Mouse (Mus musculus) embryo, embryonic 10 days (tissue): ENCODE data around the gene Unc5cl.
A peak's percentile ranks its signal among the peaks of the same experiment; 100 is the strongest.

Experiments
- DNase-seq: peaks from one replicate; pipeline ENCODE4 v3.0.0-alpha.2; 2015; ENCODE audit warnings: low spot score

The Unc5cl gene

GRCm38 (mm10) chr17:48539326-48539725, 84.6 kb downstream of the Unc5cl start:
- DNase-seq = no peak

- DNase-seq = no peak
Observed at GRCm38 (mm10) chr17:48542733-48543132, 88.0 kb downstream of the Unc5cl start.

GRCm38 (mm10) chr17:48543301-48543765, 88.6 kb downstream of the Unc5cl start:
- no peak for DNase-seq

GRCm38 (mm10) chr17:48544722-48545121, 90.0 kb downstream of the Unc5cl start:
- DNase-seq = no peak

GRCm38 (mm10) chr17:48545223-48545943, 90.7 kb downstream of the Unc5cl start:
- DNase-seq = peak; percentile 16

- no peak for DNase-seq
Observed at GRCm38 (mm10) chr17:48546036-48546435, 91.3 kb downstream of the Unc5cl start.

GRCm38 (mm10) chr17:48547668-48548067, 93.0 kb downstream of the Unc5cl start:
- DNase-seq = no peak

- no peak for DNase-seq
Observed at GRCm38 (mm10) chr17:48551788-48552531, 97.3 kb downstream of the Unc5cl start.

GRCm38 (mm10) chr17:48552532-48552915, 97.8 kb downstream of the Unc5cl start:
- no peak for DNase-seq

GRCm38 (mm10) chr17:48556223-48556962, 101.7 kb downstream of the Unc5cl start:
- DNase-seq = no peak

GRCm38 (mm10) chr17:48557823-48558715, 103.4 kb downstream of the Unc5cl start:
- no peak for DNase-seq

- DNase-seq = no peak
Observed at GRCm38 (mm10) chr17:48564931-48565330, 110.2 kb downstream of the Unc5cl start.

GRCm38 (mm10) chr17:48569656-48570055, 115.0 kb downstream of the Unc5cl start:
- DNase-seq = no peak

GRCm38 (mm10) chr17:48581153-48581552, 126.5 kb downstream of the Unc5cl start:
- no peak for DNase-seq

- DNase-seq = no peak
Observed at GRCm38 (mm10) chr17:48582486-48582990, 127.8 kb downstream of the Unc5cl start.

GRCm38 (mm10) chr17:48583401-48583800, 128.7 kb downstream of the Unc5cl start:
- DNase-seq = no peak

- peak; percentile 60 for DNase-seq
Observed at GRCm38 (mm10) chr17:48585902-48586359, 131.2 kb downstream of the Unc5cl start.

- DNase-seq = peak; percentile 65
Observed at GRCm38 (mm10) chr17:48588674-48589073, 134.0 kb downstream of the Unc5cl start.
